23 mouse cellular contexts compared by ENCODE assay signal in genomic region chr14:22343357-22343756, GRCm38 (mm10).
DNase-seq lines count a peak whose midpoint lies in the region; ATAC-seq and TF ChIP-seq lines count a peak whose summit lies in the region.
"Had no signal": no experiment of that assay in that cellular context is flagged by ENCODE, and none has a peak within 500 bp of the region (broad histone marks: within the 10 kb centered on the region; RNA-seq: fewer than 3 reads in every experiment).

No protein-coding gene starts in this region.

- peaks cover 75% of the 10 kb centered on the region for H3K27me3 ChIP-seq in hindbrain, embryonic 10.5 days (ENCODE audit: insufficient read depth, poor library complexity, severe bottlenecking)
- H3K27me3 ChIP-seq in hindbrain, embryonic 13.5 days = peaks cover 7% of the 10 kb centered on the region; the same call in 1 of the 2 replicates
- 0 out of 2 replicates have a peak, but pooled peaks cover 3% of the 10 kb centered on the region for H3K27me3 ChIP-seq in midbrain, embryonic 11.5 days (ENCODE audit: control insufficient read depth, insufficient read depth, low read length)
- no peaks in the 10 kb centered on the region for H3K27me3 ChIP-seq in midbrain, embryonic 14.5 days (ENCODE audit: control insufficient read depth, insufficient read depth, low read length)
- H3K27me3 ChIP-seq in myocyte (ENCODE audit: control insufficient read depth, insufficient read depth, insufficient read length) = no peaks in the 10 kb centered on the region
- no peaks in the 10 kb centered on the region for H3K27me3 ChIP-seq in intestine, embryonic 15.5 days (replicated peaks)
- H3K27me3 ChIP-seq: CH12.LX; embryonic facial prominence, embryonic 12.5 days; embryonic facial prominence, embryonic 15.5 days; hindbrain, embryonic 15.5 days had no signal

- 13% methylated on average over 4 of the region's 4 CpGs for WGBS in hindbrain, embryonic 10.5 days
- WGBS in hindbrain, embryonic 13.5 days = 7% methylated on average over 4 of the region's 4 CpGs
- 11% methylated on average over 4 of the region's 4 CpGs for WGBS in midbrain, embryonic 11.5 days
- 10% methylated on average over 4 of the region's 4 CpGs for WGBS in midbrain, embryonic 14.5 days
- 64% methylated on average over 4 of the region's 4 CpGs for WGBS in intestine, embryonic 15.5 days

- DNase-seq in hindbrain, embryonic 10.5 days (ENCODE audit: low spot score) = peak; percentile 24
- peak; percentile 88 for DNase-seq in midbrain, embryonic 11.5 days (ENCODE audit: low spot score, missing footprints)
- no peak for DNase-seq in midbrain, embryonic 14.5 days
- peak; percentile 37 for DNase-seq in embryo, embryonic 11 days
- DNase-seq in cerebellum, adult 18-20 months = no peak
- DNase-seq: adrenal gland, adult 2 months; adrenal gland, postnatal 14 days; cerebellum, adult 11-12 months; cerebellum, adult 9-10 months; cerebellum, postnatal 14 days; forebrain, postnatal 0 days; gastrocnemius, adult 2 months; gastrocnemius, postnatal 14 days had no signal

- H3K4me3 ChIP-seq in hindbrain, embryonic 10.5 days = no peak overlapping the region
- no peak overlapping the region for H3K4me3 ChIP-seq in hindbrain, embryonic 13.5 days
- H3K4me3 ChIP-seq in midbrain, embryonic 11.5 days (ENCODE audit: low read depth, low read length) = no peak overlapping the region
- H3K4me3 ChIP-seq in midbrain, embryonic 14.5 days (replicated peaks; ENCODE audit: low read depth, low read length) = no peak overlapping the region
- no peak overlapping the region for H3K4me3 ChIP-seq in myocyte
- H3K4me3 ChIP-seq in intestine, embryonic 15.5 days (replicated peaks) = no peak overlapping the region
- H3K4me3 ChIP-seq: embryonic facial prominence, embryonic 12.5 days; embryonic facial prominence, embryonic 15.5 days; gastrocnemius, adult 2 months; hindbrain, embryonic 15.5 days had no signal

- TF ChIP-seq POLR2A in myocyte (IDR thresholded peaks at IDR 0.05; ENCODE audit: insufficient read length, low read depth) = no peak

- H3K4me1 ChIP-seq in hindbrain, embryonic 10.5 days (replicated peaks) = peaks cover 24% of the 10 kb centered on the region
- peaks cover 13% of the 10 kb centered on the region for H3K4me1 ChIP-seq in hindbrain, embryonic 13.5 days (replicated peaks)
- peaks cover 12% of the 10 kb centered on the region for H3K4me1 ChIP-seq in midbrain, embryonic 11.5 days (ENCODE audit: control insufficient read depth, insufficient read depth, low read length)
- no peaks in the 10 kb centered on the region for H3K4me1 ChIP-seq in midbrain, embryonic 14.5 days (ENCODE audit: control insufficient read depth, insufficient read depth, low read length)
- H3K4me1 ChIP-seq in intestine, embryonic 15.5 days (replicated peaks) = no peaks in the 10 kb centered on the region
- H3K4me1 ChIP-seq: embryonic facial prominence, embryonic 12.5 days; embryonic facial prominence, embryonic 15.5 days; hindbrain, embryonic 15.5 days had no signal

- no peak for ATAC-seq in hindbrain, embryonic 13.5 days (ENCODE audit: low FRiP score)
- ATAC-seq in midbrain, embryonic 11.5 days (ENCODE audit: low FRiP score) = peak; percentile 46; the same call in 1 of the 2 replicates
- no peak for ATAC-seq in midbrain, embryonic 14.5 days (ENCODE audit: low FRiP score, low TSS enrichment)
- no peak for ATAC-seq in intestine, embryonic 15.5 days
- ATAC-seq: forebrain, embryonic 14.5 days; forebrain, postnatal 0 days; intestine, embryonic 16.5 days had no signal

- no peaks in the 10 kb centered on the region for H3K9me3 ChIP-seq in hindbrain, embryonic 10.5 days
- no peaks in the 10 kb centered on the region for H3K9me3 ChIP-seq in hindbrain, embryonic 13.5 days
- no peaks in the 10 kb centered on the region for H3K9me3 ChIP-seq in midbrain, embryonic 11.5 days (ENCODE audit: control insufficient read depth, low read length)
- H3K9me3 ChIP-seq in midbrain, embryonic 14.5 days (ENCODE audit: control insufficient read depth, low read length) = no peaks in the 10 kb centered on the region
- no peaks in the 10 kb centered on the region for H3K9me3 ChIP-seq in intestine, embryonic 15.5 days
- H3K9me3 ChIP-seq: embryonic facial prominence, embryonic 12.5 days; embryonic facial prominence, embryonic 15.5 days; hindbrain, embryonic 15.5 days had no signal

- no peak overlapping the region for H3ac ChIP-seq in myocyte (ENCODE audit: control insufficient read depth, insufficient read length)

- no peaks in the 10 kb centered on the region for H3K36me3 ChIP-seq in hindbrain, embryonic 10.5 days
- H3K36me3 ChIP-seq in hindbrain, embryonic 13.5 days = no peaks in the 10 kb centered on the region
- H3K36me3 ChIP-seq in midbrain, embryonic 11.5 days (ENCODE audit: control insufficient read depth, insufficient read depth, low read length) = no peaks in the 10 kb centered on the region
- H3K36me3 ChIP-seq in midbrain, embryonic 14.5 days (ENCODE audit: control insufficient read depth, insufficient read depth, low read length) = no peaks in the 10 kb centered on the region
- H3K36me3 ChIP-seq in myocyte (ENCODE audit: control insufficient read depth, insufficient read depth) = no peaks in the 10 kb centered on the region
- H3K36me3 ChIP-seq in intestine, embryonic 15.5 days = no peaks in the 10 kb centered on the region
- H3K36me3 ChIP-seq: embryonic facial prominence, embryonic 12.5 days; embryonic facial prominence, embryonic 15.5 days; hindbrain, embryonic 15.5 days had no signal

- H3K79me2 ChIP-seq in myocyte (ENCODE audit: control insufficient read depth, insufficient read depth) = no peaks in the 10 kb centered on the region

- H3K9ac ChIP-seq in hindbrain, embryonic 13.5 days = no peak overlapping the region
- no peak overlapping the region for H3K9ac ChIP-seq in midbrain, embryonic 11.5 days (ENCODE audit: low read length)
- H3K9ac ChIP-seq in midbrain, embryonic 14.5 days (replicated peaks; ENCODE audit: low read length) = no peak overlapping the region
- H3K9ac ChIP-seq in intestine, embryonic 15.5 days = no peak overlapping the region
- H3K9ac ChIP-seq: embryonic facial prominence, embryonic 12.5 days; embryonic facial prominence, embryonic 15.5 days; forebrain, postnatal 0 days; hindbrain, embryonic 15.5 days had no signal

- no peak overlapping the region for H3K4me2 ChIP-seq in hindbrain, embryonic 13.5 days
- no peak overlapping the region for H3K4me2 ChIP-seq in midbrain, embryonic 11.5 days
- no peak overlapping the region for H3K4me2 ChIP-seq in midbrain, embryonic 14.5 days (ENCODE audit: low read length)
- no peak overlapping the region for H3K4me2 ChIP-seq in myocyte (ENCODE audit: low read depth)
- no peak overlapping the region for H3K4me2 ChIP-seq in intestine, embryonic 15.5 days (replicated peaks)
- H3K4me2 ChIP-seq: embryonic facial prominence, embryonic 12.5 days; embryonic facial prominence, embryonic 15.5 days; heart, embryonic 11.5 days; hindbrain, embryonic 15.5 days had no signal

- no peak overlapping the region for H3K27ac ChIP-seq in hindbrain, embryonic 10.5 days
- no peak overlapping the region for H3K27ac ChIP-seq in hindbrain, embryonic 13.5 days
- no peak overlapping the region for H3K27ac ChIP-seq in midbrain, embryonic 11.5 days (ENCODE audit: low read depth, low read length)
- H3K27ac ChIP-seq in midbrain, embryonic 14.5 days (replicated peaks; ENCODE audit: low read depth, low read length) = no peak overlapping the region
- H3K27ac ChIP-seq in intestine, embryonic 15.5 days = no peak overlapping the region
- H3K27ac ChIP-seq: embryonic facial prominence, embryonic 12.5 days; embryonic facial prominence, embryonic 15.5 days; gastrocnemius, adult 2 months; hindbrain, embryonic 15.5 days had no signal

TF ChIP-seq in myocyte, 11 proteins besides CTCF, POLR2A, EP300 and RAD21:
- TF ChIP-seq CEBPB (IDR thresholded peaks at IDR 0.05; ENCODE audit: insufficient read depth, poor library complexity, severe bottlenecking) (no peak), MYOD1 (IDR thresholded peaks at IDR 0.05; ENCODE audit: control insufficient read depth in 1 of 3, insufficient read length in 2 of 3, low read depth in 2 of 3) (peak in 2 of 3 experiments; percentile 81 to 86)

Comparison
In these comparisons a context has a peak if more than half of its experiments do, and no peak if none do; other contexts are left out.
1. DNase-seq: peak in hindbrain, embryonic 10.5 days (single experiment), midbrain, embryonic 11.5 days (single experiment) and embryo, embryonic 11 days (single experiment); none in midbrain, embryonic 14.5 days (single experiment) and cerebellum, adult 18-20 months (0 of 2).